Mouse (Mus musculus) CH12.LX (cell line): ENCODE measurements at regions not wholly inside any gene's neighbourhood (a gene's known extent, or its start where the extent isn't known, plus 50 kb on each side); places are given as distances from the start of the nearest gene placed in this dataset.

Experiments
- DNase-seq: peaks from one replicate; pipeline ENCODE4 v3.0.0-alpha.2; 2013; ENCODE audit errors: extremely low read depth
- H3K27ac ChIP-seq: 2 replicates; pipeline ENCODE4 v1.5.1; 2012; ENCODE audit warnings: low read depth, mild to moderate bottlenecking, control low read depth, moderate library complexity; ENCODE audit not compliant: insufficient read depth
- H3K27me3 ChIP-seq: replicated peaks from 2 replicates; pipeline ENCODE3; 2012; ENCODE audit warnings: inconsistent platforms
- H3K36me3 ChIP-seq, 2 experiments: replicated peaks in 1 of 2; 2 replicates each; pipeline versions ENCODE3 to v1.6.1; 2012; ENCODE audit warnings: inconsistent platforms in 1 of 2, low read length in 1 of 2, mild to moderate bottlenecking in 1 of 2, mixed read lengths in 1 of 2, moderate library complexity in 1 of 2; ENCODE audit not compliant: control insufficient read depth in 1 of 2, insufficient read depth in 1 of 2
- H3K4me1 ChIP-seq, 2 experiments: 2 replicates each; pipeline ENCODE4 v1.6.1; 2012; ENCODE audit warnings: inconsistent platforms in 1 of 2, moderate library complexity in 1 of 2; ENCODE audit not compliant: insufficient read depth in 2 of 2, control insufficient read depth in 1 of 2
- H3K4me2 ChIP-seq: 2 replicates; pipeline ENCODE4 v1.6.1; 2012; ENCODE audit warnings: low read depth, mild to moderate bottlenecking, control low read depth; ENCODE audit not compliant: poor library complexity, insufficient read depth, severe bottlenecking
- H3K4me3 ChIP-seq, 3 experiments: fragments of 150-350 bp in 1 of 3; sonication (generic) in 1 of 3; replicated peaks in 1 of 3; 2 replicates each; pipeline versions ENCODE3 to v1.5.1; 2011 to 2012; ENCODE audit warnings: low read depth in 2 of 3, low read length in 2 of 3, mild to moderate bottlenecking in 2 of 3, moderate library complexity in 2 of 3, control low read depth in 1 of 3, improper control_type of control experiment in 1 of 3, inconsistent platforms in 1 of 3, mixed read lengths in 1 of 3; ENCODE audit not compliant: poor library complexity in 1 of 3
- H3K79me2 ChIP-seq: replicated peaks from 2 replicates; pipeline ENCODE4 v1.6.1; 2012; ENCODE audit warnings: mild to moderate bottlenecking, moderate library complexity; ENCODE audit not compliant: control insufficient read depth, poor library complexity, insufficient read depth, severe bottlenecking; ENCODE audit errors: extremely low read depth
- H3K9ac ChIP-seq: 2 replicates; pipeline ENCODE4 v1.6.1; 2012; ENCODE audit warnings: low read depth, mild to moderate bottlenecking, control low read depth, moderate library complexity; ENCODE audit not compliant: insufficient read depth
- H3K9me3 ChIP-seq: replicated peaks from 2 replicates; pipeline ENCODE3; 2012; ENCODE audit warnings: low read length, inconsistent platforms, mixed read lengths
- CHD2 ChIP-seq: IDR thresholded peaks from 2 replicates; pipeline ENCODE4 v1.6.1; 2011; ENCODE audit warnings: low read length, improper control_type of control experiment
- EP300 ChIP-seq: IDR thresholded peaks from 2 replicates; pipeline ENCODE4 v1.6.1; 2011; ENCODE audit warnings: low read length, improper control_type of control experiment
- HCFC1 ChIP-seq: IDR thresholded peaks from 2 replicates; pipeline ENCODE4 v1.6.1; 2012; ENCODE audit warnings: low read depth, mild to moderate bottlenecking, inconsistent platforms, low read length, improper control_type of control experiment
- JUND ChIP-seq: conservative IDR thresholded peaks from 2 replicates; pipeline ENCODE4 v1.6.1; 2011; ENCODE audit warnings: low read depth, low read length, improper control_type of control experiment
- KAT2A ChIP-seq: IDR thresholded peaks from 2 replicates; pipeline ENCODE4 v1.6.1; 2012; ENCODE audit warnings: low read length, improper control_type of control experiment, inconsistent platforms; ENCODE audit not compliant: insufficient replicate concordance
- MAFK ChIP-seq: IDR thresholded peaks from 2 replicates; pipeline ENCODE4 v1.6.1; 2011; ENCODE audit warnings: low read length, improper control_type of control experiment; ENCODE audit not compliant: insufficient replicate concordance
- MAZ ChIP-seq: IDR thresholded peaks from 2 replicates; pipeline ENCODE4 v1.6.1; 2012; ENCODE audit warnings: low read depth, mild to moderate bottlenecking, inconsistent platforms, low read length, improper control_type of control experiment, moderate library complexity
- NRF1 ChIP-seq: IDR thresholded peaks from 2 replicates; pipeline ENCODE4 v1.6.1; 2014; ENCODE audit warnings: low read depth, mild to moderate bottlenecking, inconsistent platforms, low read length, improper control_type of control experiment, moderate library complexity
- POLR2A ChIP-seq: IDR thresholded peaks from 2 replicates; pipeline ENCODE4 v1.6.1; 2011; ENCODE audit warnings: low read depth, mild to moderate bottlenecking, improper control_type of control experiment, low read length
- POLR2AphosphoS2 ChIP-seq: IDR thresholded peaks from 2 replicates; pipeline ENCODE4 v1.6.1; 2011; ENCODE audit warnings: low read depth, low read length, improper control_type of control experiment
- RCOR1 ChIP-seq: conservative IDR thresholded peaks from 2 replicates; pipeline ENCODE4 v1.6.1; 2012; ENCODE audit warnings: low read depth, mild to moderate bottlenecking, inconsistent platforms, low read length, improper control_type of control experiment
- SIN3A ChIP-seq: IDR thresholded peaks from 2 replicates; pipeline ENCODE4 v1.6.1; 2012; ENCODE audit warnings: low read length, improper control_type of control experiment, inconsistent platforms
- TBP ChIP-seq: conservative IDR thresholded peaks from 2 replicates; pipeline ENCODE4 v1.6.1; 2011; ENCODE audit warnings: low read depth, low read length, improper control_type of control experiment
- UBTF ChIP-seq: IDR thresholded peaks from 2 replicates; pipeline ENCODE4 v1.6.1; 2012; ENCODE audit warnings: low read depth, mild to moderate bottlenecking, inconsistent platforms, low read length, improper control_type of control experiment, moderate library complexity
- USF1 ChIP-seq: IDR thresholded peaks from 2 replicates; pipeline ENCODE4 v1.6.1; 2014; ENCODE audit warnings: low read depth, mild to moderate bottlenecking, inconsistent platforms, low read length, improper control_type of control experiment
- USF2 ChIP-seq: conservative IDR thresholded peaks from 2 replicates; pipeline ENCODE4 v1.6.1; 2011; ENCODE audit warnings: low read depth, low read length, improper control_type of control experiment
- ZC3H11A ChIP-seq: IDR thresholded peaks from 2 replicates; pipeline ENCODE4 v1.6.1; 2012; ENCODE audit warnings: low read depth, mild to moderate bottlenecking, inconsistent platforms, low read length, improper control_type of control experiment
- ZNF384 ChIP-seq: IDR thresholded peaks from 2 replicates; pipeline ENCODE4 v1.6.1; 2012; ENCODE audit warnings: low read depth, low read length, improper control_type of control experiment, inconsistent platforms
- dilution Hi-C: fragments of 300-500 bp; cut with MboI; formaldehyde crosslinking; loops from 2 replicates; pipeline ENCODE4 v1.14.3; 2020; ENCODE audit warnings: low sequenced_read_pairs; ENCODE audit not compliant: extremely low pct_unique_long_range_greater_than_20kb, extremely low pct_ligation_motif_present
- in situ Hi-C: fragments of 300-500 bp; cut with MboI; formaldehyde crosslinking; loops from 3 replicates; pipeline ENCODE4 v1.14.3; 2019; ENCODE audit warnings: low sequenced_read_pairs, low pct_ligation_motif_present, low pct_unique_long_range_greater_than_20kb, mixed read lengths

GRCm38 (mm10) chr16:93075488-93075887 lies 249.5 kb upstream of the Runx1 start:
- Histone ChIP-seq H3K27me3 (no peaks in the 10 kb centered on the region), H3K9ac (no peak overlapping the region), H3K79me2 (no peaks in the 10 kb centered on the region), H3K9me3 (peaks cover 2% of the 10 kb centered on the region), H3K27ac (no peak overlapping the region), H3K4me2 (no peak overlapping the region), H3K4me1 (no peaks in the 10 kb centered on the region), H3K36me3 (no peaks in the 10 kb centered on the region), H3K4me3 (no peak overlapping the region)
- DNase-seq: no peak
- in situ Hi-C loops: no loop called here
- dilution Hi-C loops: no loop called here
- TF ChIP-seq RCOR1: no peak
- TF ChIP-seq TBP: no peak
- TF ChIP-seq KAT2A: no peak
- TF ChIP-seq SIN3A: no peak
- no peak for TF ChIP-seq UBTF
- TF ChIP-seq CHD2: no peak
- TF ChIP-seq EP300: no peak
- no peak for TF ChIP-seq USF1

- H3K27ac ChIP-seq: no peak overlapping the region
- dilution Hi-C loops (no loop called here), in situ Hi-C loops (no loop called here)
- TF ChIP-seq USF2 (no peak), NRF1 (no peak), MAFK (no peak), ZC3H11A (no peak)
- TF ChIP-seq, all 38 proteins: peak for 0
- no peaks in the 10 kb centered on the region for H3K27me3 ChIP-seq
- no peak for DNase-seq
- peaks cover 5 to 9% of the 10 kb centered on the region in 2 experiments; a peak in 3 of 4 replicates for H3K4me1 ChIP-seq
- no peak overlapping the region for H3K9ac ChIP-seq
- H3K4me3 ChIP-seq: no peak overlapping the region
- no peak overlapping the region for H3K4me2 ChIP-seq
- H3K9me3 ChIP-seq: no peaks in the 10 kb centered on the region
- no peaks in the 10 kb centered on the region for H3K36me3 ChIP-seq
- no peaks in the 10 kb centered on the region for H3K79me2 ChIP-seq
Measured at GRCm38 (mm10) chr16:93072156-93072555, 246.2 kb upstream of the Runx1 start.

GRCm38 (mm10) chr16:93071726-93072125 lies 245.8 kb upstream of the Runx1 start:
- dilution Hi-C loops (no loop called here), in situ Hi-C loops (no loop called here)
- no peaks in the 10 kb centered on the region for H3K36me3 ChIP-seq
- H3K9ac ChIP-seq: no peak overlapping the region
- H3K4me3 ChIP-seq: no peak overlapping the region
- H3K4me2 ChIP-seq: no peak overlapping the region
- TF ChIP-seq ZNF384: no peak
- TF ChIP-seq JUND: no peak
- no peak for TF ChIP-seq MAFK
- no peak for TF ChIP-seq POLR2A
- TF ChIP-seq POLR2AphosphoS2: no peak
- no peak for TF ChIP-seq MAZ
- TF ChIP-seq HCFC1: no peak
- DNase-seq: no peak
- no peaks in the 10 kb centered on the region for H3K27me3 ChIP-seq
- H3K79me2 ChIP-seq: no peaks in the 10 kb centered on the region
- H3K27ac ChIP-seq: no peak overlapping the region
- no peaks in the 10 kb centered on the region for H3K9me3 ChIP-seq
- H3K4me1 ChIP-seq: peaks cover 9 to 13% of the 10 kb centered on the region in 2 experiments; a peak in 3 of 4 replicates
